Mouse (Mus musculus): ENCODE measurements around the gene Spata48. TPM values are rescaled to one million over a fixed set of nuclear protein-coding genes. Genes with fewer than 3 reads are reported as not detected.

Gene Spata48
- not detected for polyA plus RNA-seq (2015; fragmentation: Illumina TruSeq; extraction: RNeasy Lipid Tissue Mini Kit (QIAGEN cat#74804); ENCODE audit: low read depth, low replicate concordance)

DNA sequence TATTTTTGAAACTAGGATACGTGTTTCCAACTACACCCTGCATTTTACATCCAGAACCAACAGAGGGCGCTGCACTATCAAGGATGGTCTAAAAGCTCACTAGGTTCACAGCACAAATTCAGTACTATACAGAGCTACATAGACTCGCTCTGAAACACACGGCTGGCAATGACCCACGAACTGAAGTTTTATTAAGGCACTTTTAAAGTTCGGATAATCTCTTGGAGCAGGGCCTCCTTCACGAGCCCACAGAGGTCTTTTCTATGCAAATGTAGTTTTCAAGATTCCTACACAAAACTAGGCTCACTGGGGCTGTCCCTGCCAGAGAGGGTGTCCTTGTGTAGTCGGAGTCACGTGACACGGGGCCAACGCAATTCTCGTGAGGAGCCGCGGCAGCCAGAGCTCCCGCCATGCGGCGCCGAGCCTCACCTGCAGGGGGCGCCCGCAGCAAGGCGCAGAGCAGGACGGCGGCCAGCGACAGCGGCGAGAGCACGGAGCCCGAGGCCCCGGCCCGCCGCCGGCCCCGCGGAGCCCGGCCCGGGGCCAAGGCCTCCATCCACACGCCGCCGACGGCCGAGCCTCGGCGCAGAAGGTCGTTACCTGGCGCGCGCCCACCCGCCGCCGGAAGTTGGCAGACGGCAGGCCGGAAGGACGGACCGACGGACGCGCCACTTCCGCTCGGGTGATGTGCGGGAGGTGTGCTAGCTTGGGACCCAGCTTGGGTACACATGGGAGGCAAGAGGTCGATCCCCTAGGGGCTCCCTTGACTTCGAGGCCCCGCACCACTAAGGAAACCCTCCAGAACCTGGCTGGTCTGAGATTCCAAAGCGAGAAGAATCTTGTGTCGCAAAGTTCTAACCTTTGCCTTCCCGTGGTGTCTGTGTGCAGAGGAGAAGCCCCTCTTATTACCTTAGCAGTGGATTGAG, at the start of gene Spata48, which contains the start of gene Zpbp:
Gene Spata48, plus strand, starts transcription at position 460 of the 926 bp plus-strand sequence.
Gene Zpbp, minus strand, starts transcription at position 774 of the 926 bp plus-strand sequence.

Other genes with a start within 250 kb of the Spata48 start
- gene Zpbp, start 314 bp downstream of the Spata48 start, polyA plus RNA-seq (2015; fragmentation: Illumina TruSeq; extraction: RNeasy Lipid Tissue Mini Kit (QIAGEN cat#74804); ENCODE audit: low read depth, low replicate concordance), result 1.0 TPM
- gene 4930512M02Rik, start 165.7 kb downstream of the Spata48 start, polyA plus RNA-seq (2015; fragmentation: Illumina TruSeq; extraction: RNeasy Lipid Tissue Mini Kit (QIAGEN cat#74804); ENCODE audit: low read depth, low replicate concordance), result not detected
- 2.2 TPM for gene Ikzf1, start 222.9 kb downstream of the Spata48 start, polyA plus RNA-seq (2015; fragmentation: Illumina TruSeq; extraction: RNeasy Lipid Tissue Mini Kit (QIAGEN cat#74804); ENCODE audit: low read depth, low replicate concordance)

Measured in brain, adult 10 weeks (tissue).